Mouse (Mus musculus) urinary bladder, adult 18-20 months (tissue): Measurements from ENCODE around the gene Klhl35.
A peak's percentile ranks its signal among the peaks of the same experiment; 100 is the strongest.

Experiments used
- DNase-seq, 2 experiments: peaks; one replicate each; pipeline ENCODE4 v3.0.0; 2022; ENCODE audit warnings: low spot score in 2 of 2, mixed read lengths in 2 of 2

Klhl35 gene

GRCm38 (mm10) chr7:99465811-99466210 is at the start of gene Klhl35:
Gene Klhl35, plus strand, starts transcription at chr7:99466004.
- DNase-seq, result peak in 1 of 2 experiments; percentile 32

- no peak for DNase-seq
These were observed 46.5 kb upstream of the Klhl35 start for GRCm38 (mm10) chr7:99419311-99419710.

GRCm38 (mm10) chr7:99421006-99421405 is 44.8 kb upstream of the Klhl35 start:
- no peak for DNase-seq

- DNase-seq, result peak in 1 of 2 experiments; percentile 59
These were observed 41.2 kb upstream of the Klhl35 start for GRCm38 (mm10) chr7:99424538-99425155.

- DNase-seq, result no peak
These were observed 40.1 kb upstream of the Klhl35 start for GRCm38 (mm10) chr7:99425706-99426105.

- no peak for DNase-seq
These were observed 38.8 kb upstream of the Klhl35 start for GRCm38 (mm10) chr7:99427031-99427430.

GRCm38 (mm10) chr7:99427987-99428386 is 37.8 kb upstream of the Klhl35 start:
- DNase-seq, result no peak

GRCm38 (mm10) chr7:99428836-99429235 is 37.0 kb upstream of the Klhl35 start:
- DNase-seq, result no peak

GRCm38 (mm10) chr7:99429786-99430185 is 36.0 kb upstream of the Klhl35 start:
- peak in 1 of 2 experiments; percentile 48 for DNase-seq

- no peak for DNase-seq
These were observed 35.6 kb upstream of the Klhl35 start for GRCm38 (mm10) chr7:99430246-99430645.

GRCm38 (mm10) chr7:99432248-99432647 is 33.6 kb upstream of the Klhl35 start:
- no peak for DNase-seq

- no peak for DNase-seq
These were observed 32.9 kb upstream of the Klhl35 start for GRCm38 (mm10) chr7:99432863-99433262.

GRCm38 (mm10) chr7:99434672-99435250 is 31.0 kb upstream of the Klhl35 start:
- no peak for DNase-seq

GRCm38 (mm10) chr7:99436530-99436929 is 29.3 kb upstream of the Klhl35 start:
- no peak for DNase-seq

GRCm38 (mm10) chr7:99438881-99439280 is 26.9 kb upstream of the Klhl35 start:
- no peak for DNase-seq

GRCm38 (mm10) chr7:99441534-99442072 is 24.2 kb upstream of the Klhl35 start:
- DNase-seq, result peak; percentile 40

GRCm38 (mm10) chr7:99443164-99443563 is 22.6 kb upstream of the Klhl35 start:
- DNase-seq, result no peak

- no peak for DNase-seq
These were observed 21.8 kb upstream of the Klhl35 start for GRCm38 (mm10) chr7:99444012-99444411.

- DNase-seq, result no peak
These were observed 20.0 kb upstream of the Klhl35 start for GRCm38 (mm10) chr7:99445833-99446232.

GRCm38 (mm10) chr7:99447323-99447722 is 18.5 kb upstream of the Klhl35 start:
- no peak for DNase-seq

- no peak for DNase-seq
These were observed 17.2 kb upstream of the Klhl35 start for GRCm38 (mm10) chr7:99448619-99449018.

GRCm38 (mm10) chr7:99449063-99449462 is 16.7 kb upstream of the Klhl35 start:
- no peak for DNase-seq

- no peak for DNase-seq
These were observed 16.1 kb upstream of the Klhl35 start for GRCm38 (mm10) chr7:99449751-99450150.
